Mouse (Mus musculus): ENCODE measurements around the gene Cpsf3. TPM values are rescaled to one million over a fixed set of nuclear protein-coding genes. Genes with fewer than 3 reads are reported as not detected.

The Cpsf3 gene
- polyA plus RNA-seq (2015; fragmentation: Nextera tagmentation; extraction: Ambion mirVana): 30.3 and 33.1 TPM in 2 replicates

GRCm38 (mm10) chr12:21284761-21285441, at the start of gene Cpsf3:
Gene Cpsf3, plus strand, starts transcription at chr12:21285391.
- peak within 1 kb of the TSS; percentile 93 for H3K4me3 ChIP-seq (ENCODE audit: low read depth, low read length)
- peak within 1 kb of the TSS; percentile 96 for H3K4me2 ChIP-seq (ENCODE audit: low read depth, low read length)
- no peaks in the 10 kb centered on the region for H3K27me3 ChIP-seq (ENCODE audit: insufficient read depth, low read length)
- ATAC-seq (no peak), DNase-seq (no peak)
- TF ChIP-seq EP300 (IDR thresholded peaks at IDR 0.05; ENCODE audit: low read depth) (no peak), CTCF (IDR thresholded peaks at IDR 0.05; ENCODE audit: low read depth) (peak; percentile 38)
- H3K9me3 ChIP-seq (ENCODE audit: low read length): no peaks in the 10 kb centered on the region
- H3K27ac ChIP-seq (ENCODE audit: low read depth): peak within 1 kb of the TSS; percentile 91
- peak within 1 kb of the TSS; percentile 92 for H3K9ac ChIP-seq (replicated peaks)
- H3K4me1 ChIP-seq (ENCODE audit: insufficient read depth): peaks cover 21% of the 10 kb centered on the region
- WGBS (ENCODE audit: insufficient replicate concordance): 52% methylated on average over 11 of the region's 11 CpGs
- H3K36me3 ChIP-seq (replicated peaks; ENCODE audit: insufficient read depth, low read length): peaks cover 3% of the 10 kb centered on the region

GRCm38 (mm10) chr12:21241965-21242364, 43.2 kb upstream of the Cpsf3 start:
- Histone ChIP-seq H3K9me3 (ENCODE audit: low read length) (no peaks in the 10 kb centered on the region), H3K4me3 (ENCODE audit: low read depth, low read length) (no peak overlapping the region), H3K27me3 (ENCODE audit: insufficient read depth, low read length) (no peaks in the 10 kb centered on the region), H3K4me1 (ENCODE audit: insufficient read depth) (no peaks in the 10 kb centered on the region), H3K27ac (ENCODE audit: low read depth) (no peak overlapping the region), H3K36me3 (replicated peaks; ENCODE audit: insufficient read depth, low read length) (peaks cover 19% of the 10 kb centered on the region), H3K9ac (replicated peaks) (no peak overlapping the region), H3K4me2 (ENCODE audit: low read depth, low read length) (no peak overlapping the region)
- TF ChIP-seq EP300 (IDR thresholded peaks at IDR 0.05; ENCODE audit: low read depth) (no peak), CTCF (IDR thresholded peaks at IDR 0.05; ENCODE audit: low read depth) (no peak)
- ATAC-seq (no peak), DNase-seq (no peak)
- 75% methylated on average over 3 of the region's 3 CpGs for WGBS (ENCODE audit: insufficient replicate concordance)

GRCm38 (mm10) chr12:21244375-21244960, 40.7 kb upstream of the Cpsf3 start:
- Histone ChIP-seq H3K9me3 (ENCODE audit: low read length) (no peaks in the 10 kb centered on the region), H3K27ac (ENCODE audit: low read depth) (no peak overlapping the region), H3K36me3 (replicated peaks; ENCODE audit: insufficient read depth, low read length) (peaks cover 9% of the 10 kb centered on the region), H3K4me1 (ENCODE audit: insufficient read depth) (no peaks in the 10 kb centered on the region), H3K4me2 (ENCODE audit: low read depth, low read length) (no peak overlapping the region), H3K9ac (replicated peaks) (no peak overlapping the region), H3K27me3 (ENCODE audit: insufficient read depth, low read length) (no peaks in the 10 kb centered on the region), H3K4me3 (ENCODE audit: low read depth, low read length) (no peak overlapping the region)
- no peak for ATAC-seq
- WGBS (ENCODE audit: insufficient replicate concordance): 88% methylated on average over 11 of the region's 11 CpGs
- DNase-seq: no peak
- TF ChIP-seq CTCF (IDR thresholded peaks at IDR 0.05; ENCODE audit: low read depth) (no peak), EP300 (IDR thresholded peaks at IDR 0.05; ENCODE audit: low read depth) (no peak)

GRCm38 (mm10) chr12:21247711-21248392, 37.3 kb upstream of the Cpsf3 start:
- DNase-seq: no peak
- no peak overlapping the region for H3K27ac ChIP-seq (ENCODE audit: low read depth)
- peak; percentile 77 for ATAC-seq
- no peak overlapping the region for H3K9ac ChIP-seq (replicated peaks)
- peaks cover 13% of the 10 kb centered on the region for H3K36me3 ChIP-seq (replicated peaks; ENCODE audit: insufficient read depth, low read length)
- H3K9me3 ChIP-seq (ENCODE audit: low read length): peaks cover 5% of the 10 kb centered on the region; the same call in 1 of the 2 replicates
- no peaks in the 10 kb centered on the region for H3K27me3 ChIP-seq (ENCODE audit: insufficient read depth, low read length)
- 66% methylated on average over 7 of the region's 7 CpGs for WGBS (ENCODE audit: insufficient replicate concordance)
- H3K4me1 ChIP-seq (ENCODE audit: insufficient read depth): no peaks in the 10 kb centered on the region
- H3K4me2 ChIP-seq (ENCODE audit: low read depth, low read length): no peak overlapping the region
- no peak overlapping the region for H3K4me3 ChIP-seq (ENCODE audit: low read depth, low read length)
- no peak for TF ChIP-seq CTCF (IDR thresholded peaks at IDR 0.05; ENCODE audit: low read depth)
- TF ChIP-seq EP300 (IDR thresholded peaks at IDR 0.05; ENCODE audit: low read depth): no peak

GRCm38 (mm10) chr12:21260494-21261256, 24.5 kb upstream of the Cpsf3 start:
- Histone ChIP-seq H3K9ac (replicated peaks) (no peak overlapping the region), H3K4me3 (ENCODE audit: low read depth, low read length) (no peak overlapping the region), H3K36me3 (replicated peaks; ENCODE audit: insufficient read depth, low read length) (peaks cover 5% of the 10 kb centered on the region; the same call in 1 of the 2 replicates), H3K27ac (ENCODE audit: low read depth) (no peak overlapping the region), H3K4me1 (ENCODE audit: insufficient read depth) (peaks cover 11% of the 10 kb centered on the region), H3K4me2 (ENCODE audit: low read depth, low read length) (no peak overlapping the region), H3K27me3 (ENCODE audit: insufficient read depth, low read length) (no peaks in the 10 kb centered on the region), H3K9me3 (ENCODE audit: low read length) (no peaks in the 10 kb centered on the region)
- DNase-seq (no peak), ATAC-seq (0 out of 2 replicates have a peak, but pooled peaks have one; percentile 28)
- 87% methylated on average over 6 of the region's 6 CpGs for WGBS (ENCODE audit: insufficient replicate concordance)
- TF ChIP-seq EP300 (IDR thresholded peaks at IDR 0.05; ENCODE audit: low read depth) (no peak), CTCF (IDR thresholded peaks at IDR 0.05; ENCODE audit: low read depth) (peak; percentile 56)
